Mouse (Mus musculus): ENCODE data around the gene Plppr5. TPM values are rescaled to one million over a fixed set of nuclear protein-coding genes. Genes with fewer than 3 reads are reported as not detected.
A peak's percentile ranks its signal among the peaks of the same experiment; 100 is the strongest.

Plppr5 gene
- polyA plus RNA-seq (2014; fragmentation: Nextera tagmentation; extraction: Ambion mirVana): 4.6 and 4.8 TPM in 2 replicates

- no peaks in the 10 kb centered on the region for H3K36me3 ChIP-seq (ENCODE audit: control insufficient read depth, insufficient read depth, low read length)
- peak within 1 kb of the TSS; percentile 71 for H3K4me3 ChIP-seq (ENCODE audit: low read depth, low read length)
- H3K4me2 ChIP-seq: peak within 1 kb of the TSS; percentile 92
- H3K4me1 ChIP-seq (ENCODE audit: control insufficient read depth, insufficient read depth, low read length): peaks cover 4% of the 10 kb centered on the region; the same call in 1 of the 2 replicates
- H3K9ac ChIP-seq (ENCODE audit: low read depth, low read length): peak within 1 kb of the TSS; percentile 73
- H3K9me3 ChIP-seq (replicated peaks; ENCODE audit: control insufficient read depth, low read length): no peaks in the 10 kb centered on the region
- H3K27ac ChIP-seq (ENCODE audit: low read depth, low read length): peak within 1 kb of the TSS; percentile 74
- peak; percentile 68 for ATAC-seq (replicated peaks; ENCODE audit: insufficient number of reproducible peaks, low FRiP score, low TSS enrichment)
- H3K27me3 ChIP-seq (ENCODE audit: control insufficient read depth, insufficient read depth, low read length): no peaks in the 10 kb centered on the region
- 17% methylated on average over 20 of the region's 20 CpGs for WGBS (ENCODE audit: insufficient replicate concordance)
Observed at GRCm38 (mm10) chr3:117574529-117575252, at the start of gene Plppr5. Gene Plppr5 (plus strand): TSS chr3:117574836.

GRCm38 (mm10) chr3:117549899-117550298 lies 24.7 kb upstream of the Plppr5 start:
- Histone ChIP-seq H3K4me1 (ENCODE audit: control insufficient read depth, insufficient read depth, low read length) (no peaks in the 10 kb centered on the region), H3K36me3 (ENCODE audit: control insufficient read depth, insufficient read depth, low read length) (no peaks in the 10 kb centered on the region), H3K4me3 (ENCODE audit: low read depth, low read length) (no peak overlapping the region), H3K4me2 (no peak overlapping the region), H3K9ac (ENCODE audit: low read depth, low read length) (no peak overlapping the region), H3K9me3 (replicated peaks; ENCODE audit: control insufficient read depth, low read length) (no peaks in the 10 kb centered on the region), H3K27ac (ENCODE audit: low read depth, low read length) (no peak overlapping the region), H3K27me3 (ENCODE audit: control insufficient read depth, insufficient read depth, low read length) (no peaks in the 10 kb centered on the region)
- no peak for ATAC-seq (replicated peaks; ENCODE audit: insufficient number of reproducible peaks, low FRiP score, low TSS enrichment)
- WGBS (ENCODE audit: insufficient replicate concordance): 83% methylated on average over 5 of the region's 5 CpGs

GRCm38 (mm10) chr3:117550526-117550925 lies 24.1 kb upstream of the Plppr5 start:
- WGBS (ENCODE audit: insufficient replicate concordance): 82% methylated on average over 4 of the region's 4 CpGs
- Histone ChIP-seq H3K9me3 (replicated peaks; ENCODE audit: control insufficient read depth, low read length) (no peaks in the 10 kb centered on the region), H3K36me3 (ENCODE audit: control insufficient read depth, insufficient read depth, low read length) (no peaks in the 10 kb centered on the region), H3K4me2 (no peak overlapping the region), H3K27ac (ENCODE audit: low read depth, low read length) (no peak overlapping the region), H3K9ac (ENCODE audit: low read depth, low read length) (no peak overlapping the region), H3K4me3 (ENCODE audit: low read depth, low read length) (no peak overlapping the region), H3K27me3 (ENCODE audit: control insufficient read depth, insufficient read depth, low read length) (no peaks in the 10 kb centered on the region), H3K4me1 (ENCODE audit: control insufficient read depth, insufficient read depth, low read length) (no peaks in the 10 kb centered on the region)
- no peak for ATAC-seq (replicated peaks; ENCODE audit: insufficient number of reproducible peaks, low FRiP score, low TSS enrichment)

GRCm38 (mm10) chr3:117556972-117557371 lies 17.7 kb upstream of the Plppr5 start:
- Histone ChIP-seq H3K4me3 (ENCODE audit: low read depth, low read length) (no peak overlapping the region), H3K27me3 (ENCODE audit: control insufficient read depth, insufficient read depth, low read length) (no peaks in the 10 kb centered on the region), H3K4me1 (ENCODE audit: control insufficient read depth, insufficient read depth, low read length) (no peaks in the 10 kb centered on the region), H3K36me3 (ENCODE audit: control insufficient read depth, insufficient read depth, low read length) (no peaks in the 10 kb centered on the region), H3K27ac (ENCODE audit: low read depth, low read length) (no peak overlapping the region), H3K9me3 (replicated peaks; ENCODE audit: control insufficient read depth, low read length) (no peaks in the 10 kb centered on the region), H3K9ac (ENCODE audit: low read depth, low read length) (no peak overlapping the region), H3K4me2 (no peak overlapping the region)
- ATAC-seq (replicated peaks; ENCODE audit: insufficient number of reproducible peaks, low FRiP score, low TSS enrichment): no peak
- WGBS (ENCODE audit: insufficient replicate concordance): 58% methylated on average over 1 of the region's 1 CpGs

- ATAC-seq (replicated peaks; ENCODE audit: insufficient number of reproducible peaks, low FRiP score, low TSS enrichment): peak; percentile 56
- H3K9ac ChIP-seq (ENCODE audit: low read depth, low read length): peak overlapping the region; percentile 73
- H3K4me1 ChIP-seq (ENCODE audit: control insufficient read depth, insufficient read depth, low read length): peaks cover 4% of the 10 kb centered on the region; the same call in 1 of the 2 replicates
- no peaks in the 10 kb centered on the region for H3K9me3 ChIP-seq (replicated peaks; ENCODE audit: control insufficient read depth, low read length)
- peak overlapping the region; percentile 74 for H3K27ac ChIP-seq (ENCODE audit: low read depth, low read length)
- no peaks in the 10 kb centered on the region for H3K36me3 ChIP-seq (ENCODE audit: control insufficient read depth, insufficient read depth, low read length)
- under 1% methylated on average over 70 of the region's 74 CpGs for WGBS (ENCODE audit: insufficient replicate concordance)
- H3K4me2 ChIP-seq: peak overlapping the region; percentile 92
- no peaks in the 10 kb centered on the region for H3K27me3 ChIP-seq (ENCODE audit: control insufficient read depth, insufficient read depth, low read length)
- H3K4me3 ChIP-seq (ENCODE audit: low read depth, low read length): peak overlapping the region; percentile 71
Observed at GRCm38 (mm10) chr3:117575253-117575927, 754 bp downstream of the Plppr5 start.

- peaks cover 4% of the 10 kb centered on the region; the same call in 1 of the 2 replicates for H3K4me1 ChIP-seq (ENCODE audit: control insufficient read depth, insufficient read depth, low read length)
- H3K9me3 ChIP-seq (replicated peaks; ENCODE audit: control insufficient read depth, low read length): no peaks in the 10 kb centered on the region
- peak overlapping the region; percentile 92 for H3K4me2 ChIP-seq
- peak overlapping the region; percentile 73 for H3K9ac ChIP-seq (ENCODE audit: low read depth, low read length)
- peak overlapping the region; percentile 71 for H3K4me3 ChIP-seq (ENCODE audit: low read depth, low read length)
- no peak overlapping the region for H3K27ac ChIP-seq (ENCODE audit: low read depth, low read length)
- no peaks in the 10 kb centered on the region for H3K36me3 ChIP-seq (ENCODE audit: control insufficient read depth, insufficient read depth, low read length)
- H3K27me3 ChIP-seq (ENCODE audit: control insufficient read depth, insufficient read depth, low read length): no peaks in the 10 kb centered on the region
- no peak for ATAC-seq (replicated peaks; ENCODE audit: insufficient number of reproducible peaks, low FRiP score, low TSS enrichment)
- 5% methylated on average over 3 of the region's 3 CpGs for WGBS (ENCODE audit: insufficient replicate concordance)
Observed at GRCm38 (mm10) chr3:117575928-117576254, 1.3 kb downstream of the Plppr5 start.

GRCm38 (mm10) chr3:117577349-117577748 lies 2.7 kb downstream of the Plppr5 start:
- WGBS (ENCODE audit: insufficient replicate concordance): 90% methylated on average over 2 of the region's 2 CpGs
- Histone ChIP-seq H3K9ac (ENCODE audit: low read depth, low read length) (no peak overlapping the region), H3K4me2 (peak overlapping the region; percentile 92; the same call in 1 of the 2 replicates), H3K27me3 (ENCODE audit: control insufficient read depth, insufficient read depth, low read length) (no peaks in the 10 kb centered on the region), H3K36me3 (ENCODE audit: control insufficient read depth, insufficient read depth, low read length) (no peaks in the 10 kb centered on the region), H3K27ac (ENCODE audit: low read depth, low read length) (no peak overlapping the region), H3K4me1 (ENCODE audit: control insufficient read depth, insufficient read depth, low read length) (peaks cover 4% of the 10 kb centered on the region; the same call in 1 of the 2 replicates), H3K4me3 (ENCODE audit: low read depth, low read length) (no peak overlapping the region), H3K9me3 (replicated peaks; ENCODE audit: control insufficient read depth, low read length) (no peaks in the 10 kb centered on the region)
- ATAC-seq (replicated peaks; ENCODE audit: insufficient number of reproducible peaks, low FRiP score, low TSS enrichment): no peak

- no peak overlapping the region for H3K9ac ChIP-seq (ENCODE audit: low read depth, low read length)
- no peaks in the 10 kb centered on the region for H3K9me3 ChIP-seq (replicated peaks; ENCODE audit: control insufficient read depth, low read length)
- H3K27me3 ChIP-seq (ENCODE audit: control insufficient read depth, insufficient read depth, low read length): no peaks in the 10 kb centered on the region
- H3K4me1 ChIP-seq (ENCODE audit: control insufficient read depth, insufficient read depth, low read length): no peaks in the 10 kb centered on the region
- H3K4me3 ChIP-seq (ENCODE audit: low read depth, low read length): no peak overlapping the region
- no peak overlapping the region for H3K27ac ChIP-seq (ENCODE audit: low read depth, low read length)
- ATAC-seq (replicated peaks; ENCODE audit: insufficient number of reproducible peaks, low FRiP score, low TSS enrichment): no peak
- WGBS (ENCODE audit: insufficient replicate concordance): 89% methylated on average over 2 of the region's 2 CpGs
- H3K4me2 ChIP-seq: no peak overlapping the region
- no peaks in the 10 kb centered on the region for H3K36me3 ChIP-seq (ENCODE audit: control insufficient read depth, insufficient read depth, low read length)
Observed at GRCm38 (mm10) chr3:117582628-117583027, 8.0 kb downstream of the Plppr5 start.

Data from heart, embryonic 11.5 days (tissue).